Mouse (Mus musculus) left cerebral cortex, postnatal 4 days (tissue): ENCODE results near the gene Obsl1. TPM values are rescaled to one million over a fixed set of nuclear protein-coding genes. Genes with fewer than 3 reads are reported as not detected.

Experiments used
- DNase-seq: peaks from one replicate; pipeline ENCODE4 v3.0.0-alpha.2; 2022
- intact Hi-C: fragments of 180-260 bp; cut with DNase I; formaldehyde crosslinking; loops from one replicate; pipeline ENCODE4 v1.15.1; 2025
- total RNA-seq, 2 experiments: library from RNA; stranded (reverse); gene quantifications; 2 replicates each; pipeline ENCODE4 v1.2.3; 2021

The Obsl1 gene
- total RNA-seq = 10 to 100 TPM; 39.3 to 46.6 TPM

- intact Hi-C loops = loop anchor here (10.0 kb wide), 1 partner anchor 49 kb away; no protein-coding TSS in a partner anchor
These were observed at the start of gene Obsl1 for GRCm38 (mm10) chr1:75505956-75506831. Gene Obsl1 (minus strand): TSS chr1:75506452.

GRCm38 (mm10) chr1:75555680-75556079, 49.4 kb upstream of the Obsl1 start:
- no peak for DNase-seq
- intact Hi-C loops = loop anchor here (10.0 kb wide), 1 partner anchor 51 kb away; the partner anchor contains the start of genes Inha and Obsl1

More at GRCm38 (mm10) chr1:75505956-75506831, at the start of gene Obsl1:
- peak; percentile 72 for DNase-seq

GRCm38 (mm10) chr1:75550586-75550985, 44.3 kb upstream of the Obsl1 start:
- intact Hi-C loops = loop anchor here (10.0 kb wide), 1 partner anchor 46 kb away; the partner anchor contains the start of genes Inha and Obsl1
- no peak for DNase-seq

GRCm38 (mm10) chr1:75549289-75550279, 43.3 kb upstream of the Obsl1 start:
- intact Hi-C loops = loop anchor here (10.0 kb wide), 1 partner anchor 45 kb away; the partner anchor contains the start of genes Inha and Obsl1
- no peak for DNase-seq

- intact Hi-C loops = no loop called here
- no peak for DNase-seq
These were observed 42.6 kb upstream of the Obsl1 start for GRCm38 (mm10) chr1:75548871-75549270.

- intact Hi-C loops = no loop called here
- no peak for DNase-seq
These were observed 41.8 kb upstream of the Obsl1 start for GRCm38 (mm10) chr1:75548083-75548482.

- intact Hi-C loops = no loop called here
- DNase-seq = no peak
These were observed 41.1 kb upstream of the Obsl1 start for GRCm38 (mm10) chr1:75547351-75547750.

- intact Hi-C loops = no loop called here
- DNase-seq = peak; percentile 63
These were observed 40.0 kb upstream of the Obsl1 start, which contains the start of gene Slc4a3 for GRCm38 (mm10) chr1:75545965-75546956. Gene Slc4a3 (plus strand): TSS chr1:75546266.

GRCm38 (mm10) chr1:75544351-75544750, 38.1 kb upstream of the Obsl1 start:
- intact Hi-C loops = no loop called here
- no peak for DNase-seq

GRCm38 (mm10) chr1:75541496-75541895, 35.2 kb upstream of the Obsl1 start:
- no peak for DNase-seq
- intact Hi-C loops = no loop called here

- DNase-seq = no peak
These were observed 32.4 kb upstream of the Obsl1 start for GRCm38 (mm10) chr1:75538597-75539190.

GRCm38 (mm10) chr1:75537587-75537986, 31.3 kb upstream of the Obsl1 start:
- DNase-seq = no peak
- intact Hi-C loops = no loop called here

More at GRCm38 (mm10) chr1:75538597-75539190, 32.4 kb upstream of the Obsl1 start:
- intact Hi-C loops = no loop called here

- no peak for DNase-seq
- intact Hi-C loops = no loop called here
These were observed 27.3 kb upstream of the Obsl1 start for GRCm38 (mm10) chr1:75533325-75534252.

GRCm38 (mm10) chr1:75532280-75533172, 26.3 kb upstream of the Obsl1 start:
- no peak for DNase-seq
- intact Hi-C loops = no loop called here

GRCm38 (mm10) chr1:75530546-75530945, 24.3 kb upstream of the Obsl1 start:
- intact Hi-C loops = no loop called here

GRCm38 (mm10) chr1:75524679-75525078, 18.4 kb upstream of the Obsl1 start:
- intact Hi-C loops = no loop called here
- DNase-seq = no peak

More at GRCm38 (mm10) chr1:75530546-75530945, 24.3 kb upstream of the Obsl1 start:
- no peak for DNase-seq
